Mouse (Mus musculus): ENCODE results near the gene Slc23a2. TPM values are rescaled to one million over a fixed set of nuclear protein-coding genes. Genes with fewer than 3 reads are reported as not detected.

The Slc23a2 gene
- polyA plus RNA-seq, 1 experiment from 2014 or later, result 19.3 TPM

DNA sequence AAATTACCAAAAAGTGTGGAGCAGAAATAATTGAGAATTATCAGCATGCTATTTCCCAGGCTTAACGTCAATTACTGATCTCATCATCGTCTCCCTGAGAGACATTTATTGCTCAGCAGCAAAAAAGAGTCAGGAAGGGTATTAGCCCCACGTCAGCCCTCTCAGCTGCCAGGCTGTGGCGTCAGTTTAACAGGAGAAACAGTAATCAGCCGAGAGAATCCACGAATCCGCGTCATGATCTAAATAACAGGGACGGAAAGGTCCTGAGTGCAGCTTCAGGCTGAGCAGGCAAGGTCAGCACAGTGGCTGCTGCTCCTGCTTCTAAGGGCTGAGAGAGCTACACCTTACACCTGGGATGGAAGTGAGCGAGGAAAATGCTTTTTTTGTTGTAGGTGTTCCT lies 17.0 kb downstream of the Slc23a2 start:
- H3K27me3 ChIP-seq (replicated peaks; ENCODE audit: control insufficient read depth, insufficient read depth, low read length), result no peaks in the 10 kb centered on the region
- ATAC-seq (no peak), DNase-seq (ENCODE audit: low spot score) (peak; percentile 14)
- 48% methylated on average over 10 of the region's 10 CpGs for WGBS
- H3K36me3 ChIP-seq (ENCODE audit: control insufficient read depth, insufficient read depth, low read length), result no peaks in the 10 kb centered on the region
- no peak overlapping the region for H3K9ac ChIP-seq (ENCODE audit: low read length)
- H3K4me2 ChIP-seq (ENCODE audit: low read length), result no peak overlapping the region
- H3K4me3 ChIP-seq (ENCODE audit: low read depth, low read length), result no peak overlapping the region
- H3K4me1 ChIP-seq (ENCODE audit: control insufficient read depth, insufficient read depth, low read length), result no peaks in the 10 kb centered on the region
- H3K9me3 ChIP-seq (replicated peaks; ENCODE audit: control insufficient read depth, low read length), result no peaks in the 10 kb centered on the region
- H3K27ac ChIP-seq (ENCODE audit: low read depth, low read length), result no peak overlapping the region

DNA sequence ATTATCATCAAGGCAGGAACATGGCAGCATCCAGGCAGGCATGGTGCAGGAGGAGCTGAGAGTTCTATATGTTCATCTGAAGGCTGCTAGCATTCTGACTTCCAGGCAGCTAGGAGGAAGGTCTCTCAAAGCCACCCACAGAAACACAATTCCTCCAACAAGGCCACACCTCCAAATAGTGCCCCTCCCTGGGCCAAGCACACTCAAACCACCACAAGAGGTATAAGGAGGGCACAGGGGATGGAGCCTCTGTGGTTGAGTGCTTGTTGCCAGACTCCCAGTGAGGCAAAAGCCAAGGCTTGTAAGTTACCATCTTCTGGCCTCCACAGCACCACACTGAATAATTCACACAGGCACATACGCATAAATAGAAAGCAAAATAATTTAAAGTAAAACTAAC lies 18.6 kb downstream of the Slc23a2 start:
- no peak overlapping the region for H3K4me3 ChIP-seq (ENCODE audit: low read depth, low read length)
- H3K4me1 ChIP-seq (ENCODE audit: control insufficient read depth, insufficient read depth, low read length), result no peaks in the 10 kb centered on the region
- ATAC-seq (no peak), DNase-seq (ENCODE audit: low spot score) (no peak)
- 89% methylated on average over 1 of the region's 1 CpGs for WGBS
- no peak overlapping the region for H3K27ac ChIP-seq (ENCODE audit: low read depth, low read length)
- H3K36me3 ChIP-seq (ENCODE audit: control insufficient read depth, insufficient read depth, low read length), result no peaks in the 10 kb centered on the region
- no peak overlapping the region for H3K4me2 ChIP-seq (ENCODE audit: low read length)
- H3K9me3 ChIP-seq (replicated peaks; ENCODE audit: control insufficient read depth, low read length), result no peaks in the 10 kb centered on the region
- H3K27me3 ChIP-seq (replicated peaks; ENCODE audit: control insufficient read depth, insufficient read depth, low read length), result no peaks in the 10 kb centered on the region
- H3K9ac ChIP-seq (ENCODE audit: low read length), result no peak overlapping the region

DNA sequence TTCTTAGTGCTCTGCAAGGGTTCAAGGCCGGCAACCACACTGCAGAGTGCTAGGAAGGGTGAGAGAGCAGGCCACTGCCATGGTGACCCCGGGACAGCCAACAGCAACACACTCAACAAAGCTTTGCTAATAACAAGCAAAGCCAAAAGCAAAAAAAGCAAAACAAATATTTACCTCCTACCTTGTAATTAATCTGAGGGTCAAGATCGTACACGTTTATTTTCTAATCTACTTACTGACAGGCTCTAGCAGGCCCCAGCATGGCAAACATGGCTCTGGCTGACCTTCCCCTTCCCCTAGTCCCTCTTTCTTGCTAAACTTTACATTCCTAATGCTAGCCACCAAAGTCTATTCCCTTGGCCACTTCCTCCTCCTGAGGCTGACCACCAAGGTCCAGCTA lies 21.8 kb downstream of the Slc23a2 start:
- H3K9me3 ChIP-seq (replicated peaks; ENCODE audit: control insufficient read depth, low read length), result no peaks in the 10 kb centered on the region
- no peak overlapping the region for H3K4me3 ChIP-seq (ENCODE audit: low read depth, low read length)
- no peak overlapping the region for H3K9ac ChIP-seq (ENCODE audit: low read length)
- H3K36me3 ChIP-seq (ENCODE audit: control insufficient read depth, insufficient read depth, low read length), result no peaks in the 10 kb centered on the region
- H3K4me2 ChIP-seq (ENCODE audit: low read length), result no peak overlapping the region
- H3K27ac ChIP-seq (ENCODE audit: low read depth, low read length), result no peak overlapping the region
- no peaks in the 10 kb centered on the region for H3K27me3 ChIP-seq (replicated peaks; ENCODE audit: control insufficient read depth, insufficient read depth, low read length)
- WGBS, result 59% methylated on average over 4 of the region's 4 CpGs
- DNase-seq (ENCODE audit: low spot score), result no peak
- H3K4me1 ChIP-seq (ENCODE audit: control insufficient read depth, insufficient read depth, low read length), result no peaks in the 10 kb centered on the region
- no peak for ATAC-seq

DNA sequence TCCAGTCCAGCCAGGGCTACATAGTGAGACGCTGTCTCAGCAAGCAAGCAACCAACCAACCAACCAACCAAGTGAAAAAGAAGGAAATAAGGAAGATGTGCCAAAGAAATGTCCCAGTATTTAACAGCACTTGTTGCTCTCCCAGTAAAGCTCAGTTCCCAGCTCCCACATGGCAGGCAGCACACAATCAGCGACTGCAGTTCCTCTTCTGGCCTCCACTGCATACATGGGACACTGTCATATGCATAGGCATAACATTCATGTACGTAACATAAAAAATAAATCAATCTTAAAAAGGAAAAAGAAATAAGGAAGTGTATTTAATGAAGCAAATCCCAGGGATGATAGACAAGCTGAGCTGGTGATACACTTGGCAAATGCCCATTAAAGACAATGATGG lies 23.9 kb downstream of the Slc23a2 start:
- DNase-seq (ENCODE audit: low spot score) (no peak), ATAC-seq (no peak)
- 90% methylated on average over 3 of the region's 3 CpGs for WGBS
- Histone ChIP-seq H3K36me3 (ENCODE audit: control insufficient read depth, insufficient read depth, low read length) (no peaks in the 10 kb centered on the region), H3K9me3 (replicated peaks; ENCODE audit: control insufficient read depth, low read length) (no peaks in the 10 kb centered on the region), H3K27me3 (replicated peaks; ENCODE audit: control insufficient read depth, insufficient read depth, low read length) (no peaks in the 10 kb centered on the region), H3K4me3 (ENCODE audit: low read depth, low read length) (no peak overlapping the region), H3K9ac (ENCODE audit: low read length) (no peak overlapping the region), H3K27ac (ENCODE audit: low read depth, low read length) (no peak overlapping the region), H3K4me1 (ENCODE audit: control insufficient read depth, insufficient read depth, low read length) (no peaks in the 10 kb centered on the region), H3K4me2 (ENCODE audit: low read length) (no peak overlapping the region)

DNA sequence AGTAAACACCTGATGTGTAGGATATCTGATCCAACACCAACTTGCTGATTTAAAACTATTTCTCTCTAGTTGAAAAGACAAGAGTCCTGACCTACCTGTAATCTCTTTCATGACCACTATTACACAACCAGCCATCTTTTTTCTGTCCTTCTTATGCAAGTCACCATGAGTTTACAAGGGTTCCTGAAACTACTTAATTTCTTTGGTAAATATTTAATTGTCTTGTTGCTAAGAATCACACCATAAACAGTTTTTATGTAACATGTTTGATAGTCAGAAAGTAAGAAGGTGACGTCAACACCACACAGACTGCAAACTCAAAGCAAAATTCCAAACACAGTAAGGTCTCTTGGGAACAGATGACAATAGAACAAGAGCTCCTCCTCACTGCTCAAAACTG lies 26.3 kb downstream of the Slc23a2 start:
- H3K4me3 ChIP-seq (ENCODE audit: low read depth, low read length), result no peak overlapping the region
- H3K9ac ChIP-seq (ENCODE audit: low read length), result no peak overlapping the region
- 76% methylated on average over 1 of the region's 1 CpGs for WGBS
- no peak overlapping the region for H3K27ac ChIP-seq (ENCODE audit: low read depth, low read length)
- H3K9me3 ChIP-seq (replicated peaks; ENCODE audit: control insufficient read depth, low read length), result no peaks in the 10 kb centered on the region
- no peak for ATAC-seq
- no peak for DNase-seq (ENCODE audit: low spot score)
- no peak overlapping the region for H3K4me2 ChIP-seq (ENCODE audit: low read length)
- H3K36me3 ChIP-seq (ENCODE audit: control insufficient read depth, insufficient read depth, low read length), result no peaks in the 10 kb centered on the region
- H3K27me3 ChIP-seq (replicated peaks; ENCODE audit: control insufficient read depth, insufficient read depth, low read length), result no peaks in the 10 kb centered on the region
- peaks cover 3% of the 10 kb centered on the region; the same call in 1 of the 2 replicates for H3K4me1 ChIP-seq (ENCODE audit: control insufficient read depth, insufficient read depth, low read length)

DNA sequence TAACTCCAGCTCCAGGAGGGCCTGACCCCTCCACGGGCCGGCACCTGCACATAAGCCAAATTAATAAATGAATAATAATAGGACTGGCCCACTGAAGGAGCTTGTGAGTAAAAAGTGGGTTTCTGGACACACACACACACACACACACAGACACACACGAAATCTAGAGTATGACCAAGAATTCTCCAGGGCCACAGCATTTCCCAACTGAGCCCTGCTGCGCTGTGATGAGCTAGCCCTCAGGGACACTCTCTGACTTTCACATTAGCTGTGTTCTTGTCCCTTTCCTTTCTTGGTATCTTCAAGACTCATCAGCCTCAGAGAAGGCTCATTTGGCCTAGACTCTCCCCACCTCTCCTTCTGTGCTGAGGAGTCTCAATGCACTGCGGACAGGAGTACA lies 29.0 kb downstream of the Slc23a2 start:
- Histone ChIP-seq H3K9ac (ENCODE audit: low read length) (no peak overlapping the region), H3K4me2 (ENCODE audit: low read length) (no peak overlapping the region), H3K9me3 (replicated peaks; ENCODE audit: control insufficient read depth, low read length) (no peaks in the 10 kb centered on the region), H3K27me3 (replicated peaks; ENCODE audit: control insufficient read depth, insufficient read depth, low read length) (no peaks in the 10 kb centered on the region), H3K27ac (ENCODE audit: low read depth, low read length) (no peak overlapping the region), H3K4me3 (ENCODE audit: low read depth, low read length) (no peak overlapping the region), H3K4me1 (ENCODE audit: control insufficient read depth, insufficient read depth, low read length) (peaks cover 3% of the 10 kb centered on the region; the same call in 1 of the 2 replicates), H3K36me3 (ENCODE audit: control insufficient read depth, insufficient read depth, low read length) (no peaks in the 10 kb centered on the region)
- DNase-seq (ENCODE audit: low spot score), result no peak
- WGBS, result 94% methylated on average over 5 of the region's 5 CpGs
- no peak for ATAC-seq

DNA sequence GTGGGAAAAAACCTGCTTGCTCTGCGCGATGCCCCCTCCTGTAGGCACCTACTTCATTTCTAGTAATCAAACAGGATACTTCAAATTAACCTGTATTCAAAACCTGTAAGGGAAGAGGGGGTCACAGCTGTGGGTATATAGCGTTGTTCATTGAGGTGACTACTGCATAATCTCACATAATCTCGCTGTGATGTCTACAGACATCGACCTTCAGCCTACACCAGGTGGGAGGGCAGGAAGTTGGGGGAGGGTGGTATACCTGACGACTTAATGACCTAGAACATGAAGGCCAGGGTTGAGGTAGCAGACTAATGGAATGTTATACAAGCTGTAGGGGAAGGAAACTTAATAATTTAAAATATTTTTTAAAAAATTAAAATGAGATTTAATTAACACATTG lies 29.6 kb downstream of the Slc23a2 start:
- no peak overlapping the region for H3K27ac ChIP-seq (ENCODE audit: low read depth, low read length)
- H3K9me3 ChIP-seq (replicated peaks; ENCODE audit: control insufficient read depth, low read length), result no peaks in the 10 kb centered on the region
- no peaks in the 10 kb centered on the region for H3K27me3 ChIP-seq (replicated peaks; ENCODE audit: control insufficient read depth, insufficient read depth, low read length)
- H3K36me3 ChIP-seq (ENCODE audit: control insufficient read depth, insufficient read depth, low read length), result no peaks in the 10 kb centered on the region
- no peak overlapping the region for H3K9ac ChIP-seq (ENCODE audit: low read length)
- no peak for ATAC-seq
- H3K4me1 ChIP-seq (ENCODE audit: control insufficient read depth, insufficient read depth, low read length), result peaks cover 3% of the 10 kb centered on the region; the same call in 1 of the 2 replicates
- no peak overlapping the region for H3K4me2 ChIP-seq (ENCODE audit: low read length)
- 69% methylated on average over 6 of the region's 6 CpGs for WGBS
- H3K4me3 ChIP-seq (ENCODE audit: low read depth, low read length), result no peak overlapping the region
- DNase-seq (ENCODE audit: low spot score), result no peak

DNA sequence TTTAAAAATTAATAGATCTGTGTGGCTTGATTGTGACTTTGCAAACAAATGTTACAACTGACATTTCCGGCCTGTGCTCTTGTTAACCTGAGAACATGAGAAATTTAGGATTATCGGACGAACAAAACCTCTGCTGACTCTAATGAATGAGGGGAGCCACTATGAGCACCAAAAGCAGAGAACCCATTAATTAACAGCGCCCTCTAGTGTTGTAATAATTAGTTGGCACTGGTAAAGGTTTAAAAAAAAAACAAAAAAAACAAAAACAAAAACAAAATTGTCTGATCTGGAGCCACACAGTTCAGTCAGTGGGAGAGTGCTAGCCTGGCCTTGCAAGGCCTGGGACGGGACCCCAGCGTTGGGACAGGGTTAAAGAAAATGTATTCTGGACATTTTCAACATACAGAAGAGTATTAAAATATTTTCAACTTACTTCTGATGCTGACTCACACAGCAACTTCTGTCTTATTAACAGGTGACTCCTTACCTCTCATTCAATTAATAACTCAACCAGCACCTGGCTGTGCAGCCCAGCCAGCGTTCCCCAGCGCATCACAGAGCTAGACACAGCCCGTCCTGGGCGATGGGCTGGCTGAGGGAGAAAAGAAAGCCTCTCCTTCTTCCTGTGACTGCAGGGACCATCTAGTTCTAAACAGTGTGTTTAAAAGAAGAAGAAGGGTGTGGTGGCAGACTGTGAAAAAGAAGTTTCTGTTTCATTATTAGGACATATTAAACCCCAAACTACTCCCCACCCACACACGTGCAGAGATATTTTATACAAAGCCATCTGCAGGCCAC lies 30.7 kb downstream of the Slc23a2 start:
- Histone ChIP-seq H3K4me2 (ENCODE audit: low read length) (no peak overlapping the region), H3K27ac (ENCODE audit: low read depth, low read length) (no peak overlapping the region), H3K9ac (ENCODE audit: low read length) (no peak overlapping the region), H3K4me1 (ENCODE audit: control insufficient read depth, insufficient read depth, low read length) (peaks cover 3% of the 10 kb centered on the region; the same call in 1 of the 2 replicates), H3K9me3 (replicated peaks; ENCODE audit: control insufficient read depth, low read length) (no peaks in the 10 kb centered on the region), H3K4me3 (ENCODE audit: low read depth, low read length) (no peak overlapping the region), H3K27me3 (replicated peaks; ENCODE audit: control insufficient read depth, insufficient read depth, low read length) (no peaks in the 10 kb centered on the region), H3K36me3 (ENCODE audit: control insufficient read depth, insufficient read depth, low read length) (no peaks in the 10 kb centered on the region)
- WGBS, result 44% methylated on average over 11 of the region's 11 CpGs
- 0 out of 2 replicates have a peak, but pooled peaks have one; percentile 24 for ATAC-seq
- peak; percentile 75 for DNase-seq (ENCODE audit: low spot score)

DNA sequence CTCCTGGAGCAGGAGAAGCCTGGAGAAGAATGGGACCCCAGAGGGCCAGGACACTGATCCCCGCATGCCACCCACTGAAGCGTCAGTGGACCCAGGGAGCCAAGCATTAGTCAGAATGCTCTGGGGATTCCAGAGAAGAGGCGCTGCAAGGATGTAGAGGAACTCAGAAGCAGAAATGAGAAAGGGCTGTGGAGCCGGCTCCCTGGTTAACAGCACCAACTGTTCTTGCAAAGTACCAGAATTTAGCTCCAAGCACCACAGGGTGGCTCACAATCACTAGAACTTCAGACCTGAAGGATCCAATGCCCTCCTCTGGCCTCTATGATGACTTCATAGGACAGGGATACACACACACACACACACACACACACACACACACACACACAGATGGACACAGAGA lies 32.6 kb downstream of the Slc23a2 start:
- H3K4me2 ChIP-seq (ENCODE audit: low read length), result no peak overlapping the region
- H3K36me3 ChIP-seq (ENCODE audit: control insufficient read depth, insufficient read depth, low read length), result no peaks in the 10 kb centered on the region
- no peak overlapping the region for H3K27ac ChIP-seq (ENCODE audit: low read depth, low read length)
- no peak for DNase-seq (ENCODE audit: low spot score)
- no peak overlapping the region for H3K4me3 ChIP-seq (ENCODE audit: low read depth, low read length)
- H3K9ac ChIP-seq (ENCODE audit: low read length), result no peak overlapping the region
- peaks cover 3% of the 10 kb centered on the region; the same call in 1 of the 2 replicates for H3K4me1 ChIP-seq (ENCODE audit: control insufficient read depth, insufficient read depth, low read length)
- H3K9me3 ChIP-seq (replicated peaks; ENCODE audit: control insufficient read depth, low read length), result no peaks in the 10 kb centered on the region
- WGBS, result 84% methylated on average over 4 of the region's 4 CpGs
- ATAC-seq, result no peak
- no peaks in the 10 kb centered on the region for H3K27me3 ChIP-seq (replicated peaks; ENCODE audit: control insufficient read depth, insufficient read depth, low read length)
